Mouse (Mus musculus): ENCODE data around the gene Haus7. TPM values are rescaled to one million over a fixed set of nuclear protein-coding genes. Genes with fewer than 3 reads are reported as not detected.
A peak's percentile ranks its signal among the peaks of the same experiment; 100 is the strongest.
"Not testable (repeated sequence)": the region's sequence is repeated elsewhere in the genome, so short reads cannot be mapped to it uniquely, and the experiment has no call there.

Gene Haus7
- 42.6 TPM for polyA plus RNA-seq (2012; fragmentation: generic; extraction: Trizol)
- long read RNA-seq, experiment 1, transcript Haus7-201 (10 exons, 1,380 nt) = major isoform, 41 of 51 reads
- long read RNA-seq, experiment 1, partial matches to known transcripts = 5 of 51 reads
- long read RNA-seq, experiment 1, other reads (novel, unspliced or antisense) = 3 of 51 reads
- long read RNA-seq, experiment 2, transcript Haus7-201 (10 exons, 1,380 nt) = major isoform, 50 of 54 reads
- long read RNA-seq, experiment 2, partial matches to known transcripts = 0 of 54 reads
- long read RNA-seq, experiment 2, other reads (novel, unspliced or antisense) = 3 of 54 reads

DNA sequence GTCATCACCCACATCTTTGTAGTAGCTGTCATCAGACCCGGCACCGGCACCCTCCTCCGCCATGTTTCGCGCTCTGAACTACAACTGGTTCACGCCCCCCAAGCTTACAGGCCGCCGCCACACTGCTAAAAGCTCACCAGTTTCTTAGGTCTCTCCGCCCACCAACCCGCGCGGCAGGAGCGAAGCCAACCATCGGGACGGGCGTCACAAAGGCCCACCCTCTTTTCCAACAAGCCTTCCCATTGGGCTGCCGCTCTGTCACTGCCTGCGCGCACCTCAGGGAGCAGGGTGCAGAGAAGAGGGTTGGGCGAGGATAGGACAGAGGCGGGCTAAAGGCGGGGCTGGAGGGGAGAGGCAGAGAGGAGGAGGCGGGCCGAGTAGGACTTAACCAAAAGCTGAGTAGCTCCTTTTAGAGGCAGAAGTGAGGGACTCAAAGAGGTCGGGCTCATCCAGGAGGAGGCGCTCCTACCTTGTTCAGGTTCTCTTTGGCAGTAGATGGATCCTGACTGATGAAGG, at the start of gene Haus7:
TSS of gene Haus7 (minus strand) at position 168 of the 516 bp plus-strand sequence.
- Histone ChIP-seq H3ac (ENCODE audit: control insufficient read depth, insufficient read length, low read depth) (peak within 1 kb of the TSS; percentile 10), H3K27me3 (ENCODE audit: control insufficient read depth, insufficient read depth, insufficient read length) (no peaks in the 10 kb centered on the region), H3K36me3 (ENCODE audit: control insufficient read depth, insufficient read depth) (peaks cover 3% of the 10 kb centered on the region), H3K79me3 (ENCODE audit: low read depth) (peaks cover 2% of the 10 kb centered on the region), H3K4me3 (ENCODE audit: insufficient read depth, poor library complexity, severe bottlenecking) (peak within 1 kb of the TSS; percentile 37), H3K79me2 (ENCODE audit: control insufficient read depth, insufficient read depth) (peaks cover 9% of the 10 kb centered on the region)
- peak; percentile 35 for TF ChIP-seq CTCF (IDR thresholded peaks at IDR 0.05; ENCODE audit: control insufficient read depth, insufficient read depth, insufficient read length)
- TF ChIP-seq FOSL1 (IDR thresholded peaks at IDR 0.05; ENCODE audit: insufficient read depth, low read length, poor library complexity, severe bottlenecking) = no peak
- no peak for TF ChIP-seq MYOD1 (IDR thresholded peaks at IDR 0.05; ENCODE audit: control insufficient read depth, insufficient read length, low read depth)
- peak; percentile 13 for TF ChIP-seq MAX (IDR thresholded peaks at IDR 0.05)
- TF ChIP-seq CEBPB (IDR thresholded peaks at IDR 0.05; ENCODE audit: low read depth) = no peak
- TF ChIP-seq MYOG (IDR thresholded peaks at IDR 0.05; ENCODE audit: control insufficient read depth, extremely low read depth, insufficient read length) = no peak
- TF ChIP-seq USF1 (IDR thresholded peaks at IDR 0.05; ENCODE audit: low read depth) = no peak

DNA sequence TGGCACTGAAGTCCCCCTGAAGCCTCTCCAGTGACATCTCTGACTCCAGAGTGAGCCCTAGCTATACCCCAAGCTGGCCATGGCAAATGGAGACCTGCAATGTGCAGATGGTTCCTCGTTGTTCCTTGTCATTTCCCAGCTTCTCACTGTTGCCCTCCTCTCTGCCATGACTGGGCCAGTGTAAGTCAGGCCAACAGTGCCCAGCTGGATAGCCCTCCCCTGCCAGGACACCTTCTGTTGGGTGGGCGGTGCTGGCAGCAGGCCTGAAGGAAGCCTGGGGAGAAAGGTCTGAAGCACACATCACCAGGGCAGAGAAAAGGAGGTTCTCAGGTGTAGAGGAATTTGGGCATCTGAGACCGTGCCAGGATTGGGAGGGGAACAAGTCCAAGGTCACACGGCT, 47.7 kb upstream of the Haus7 start:
- Histone ChIP-seq H3K36me3 (ENCODE audit: control insufficient read depth, insufficient read depth) (no peaks in the 10 kb centered on the region), H3ac (ENCODE audit: control insufficient read depth, insufficient read length, low read depth) (no peak overlapping the region), H3K4me3 (ENCODE audit: insufficient read depth, poor library complexity, severe bottlenecking) (no peak overlapping the region), H3K27me3 (ENCODE audit: control insufficient read depth, insufficient read depth, insufficient read length) (peaks cover 21% of the 10 kb centered on the region), H3K79me3 (ENCODE audit: low read depth) (no peaks in the 10 kb centered on the region), H3K79me2 (ENCODE audit: control insufficient read depth, insufficient read depth) (no peaks in the 10 kb centered on the region)
- TF ChIP-seq USF1 (IDR thresholded peaks at IDR 0.05; ENCODE audit: low read depth) (no peak), CTCF (IDR thresholded peaks at IDR 0.05; ENCODE audit: control insufficient read depth, insufficient read depth, insufficient read length) (no peak), CEBPB (IDR thresholded peaks at IDR 0.05; ENCODE audit: low read depth) (no peak), FOSL1 (IDR thresholded peaks at IDR 0.05; ENCODE audit: insufficient read depth, low read length, poor library complexity, severe bottlenecking) (no peak), MYOG (IDR thresholded peaks at IDR 0.05; ENCODE audit: control insufficient read depth, extremely low read depth, insufficient read length) (no peak), MAX (IDR thresholded peaks at IDR 0.05) (no peak)

GRCm38 (mm10) chrX:73505130-73505735, 46.4 kb upstream of the Haus7 start:
- TF ChIP-seq CEBPB (IDR thresholded peaks at IDR 0.05; ENCODE audit: low read depth) (no peak), USF1 (IDR thresholded peaks at IDR 0.05; ENCODE audit: low read depth) (no peak), MYOD1 (IDR thresholded peaks at IDR 0.05; ENCODE audit: control insufficient read depth, insufficient read length, low read depth) (no peak), FOSL1 (IDR thresholded peaks at IDR 0.05; ENCODE audit: insufficient read depth, low read length, poor library complexity, severe bottlenecking) (no peak), CTCF (IDR thresholded peaks at IDR 0.05; ENCODE audit: control insufficient read depth, insufficient read depth, insufficient read length) (no peak), MAX (IDR thresholded peaks at IDR 0.05) (no peak), MYOG (IDR thresholded peaks at IDR 0.05; ENCODE audit: control insufficient read depth, extremely low read depth, insufficient read length) (no peak)
- Histone ChIP-seq H3K79me2 (ENCODE audit: control insufficient read depth, insufficient read depth) (no peaks in the 10 kb centered on the region), H3ac (ENCODE audit: control insufficient read depth, insufficient read length, low read depth) (no peak overlapping the region), H3K36me3 (ENCODE audit: control insufficient read depth, insufficient read depth) (no peaks in the 10 kb centered on the region), H3K4me3 (ENCODE audit: insufficient read depth, poor library complexity, severe bottlenecking) (no peak overlapping the region), H3K79me3 (ENCODE audit: low read depth) (no peaks in the 10 kb centered on the region), H3K27me3 (ENCODE audit: control insufficient read depth, insufficient read depth, insufficient read length) (peaks cover 21% of the 10 kb centered on the region)

DNA sequence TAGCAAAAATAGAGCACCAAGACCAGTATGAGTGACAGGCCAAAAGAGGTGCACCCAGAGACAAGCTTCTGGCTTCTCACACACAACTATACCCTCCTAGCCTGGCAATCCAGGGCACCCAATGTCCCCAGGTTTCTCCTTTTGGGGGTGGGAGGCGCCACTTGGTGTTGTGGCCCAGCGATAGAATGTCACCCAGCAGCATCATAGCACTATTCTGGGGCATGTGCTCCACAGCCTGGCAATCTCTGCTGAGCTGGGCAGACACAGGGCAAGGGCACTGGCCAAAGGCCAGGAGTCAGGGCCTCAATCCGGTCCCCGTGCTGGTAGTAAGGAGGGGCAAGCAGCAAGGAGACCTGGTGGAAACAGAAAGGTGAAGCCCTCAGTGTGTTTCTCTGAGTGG, 37.9 kb upstream of the Haus7 start:
- H3K79me3 ChIP-seq (ENCODE audit: low read depth) = no peaks in the 10 kb centered on the region
- H3K36me3 ChIP-seq (ENCODE audit: control insufficient read depth, insufficient read depth) = peaks cover 28% of the 10 kb centered on the region
- H3ac ChIP-seq (ENCODE audit: control insufficient read depth, insufficient read length, low read depth) = no peak overlapping the region
- no peak for TF ChIP-seq CEBPB (IDR thresholded peaks at IDR 0.05; ENCODE audit: low read depth)
- no peak for TF ChIP-seq MAX (IDR thresholded peaks at IDR 0.05)
- no peak for TF ChIP-seq CTCF (IDR thresholded peaks at IDR 0.05; ENCODE audit: control insufficient read depth, insufficient read depth, insufficient read length)
- no peak for TF ChIP-seq FOSL1 (IDR thresholded peaks at IDR 0.05; ENCODE audit: insufficient read depth, low read length, poor library complexity, severe bottlenecking)
- no peak for TF ChIP-seq MYOD1 (IDR thresholded peaks at IDR 0.05; ENCODE audit: control insufficient read depth, insufficient read length, low read depth)
- TF ChIP-seq MYOG (IDR thresholded peaks at IDR 0.05; ENCODE audit: control insufficient read depth, extremely low read depth, insufficient read length) = no peak
- no peak for TF ChIP-seq USF1 (IDR thresholded peaks at IDR 0.05; ENCODE audit: low read depth)
- H3K27me3 ChIP-seq (ENCODE audit: control insufficient read depth, insufficient read depth, insufficient read length) = no peaks in the 10 kb centered on the region
- H3K4me3 ChIP-seq (ENCODE audit: insufficient read depth, poor library complexity, severe bottlenecking) = no peak overlapping the region
- H3K79me2 ChIP-seq (ENCODE audit: control insufficient read depth, insufficient read depth) = no peaks in the 10 kb centered on the region

DNA sequence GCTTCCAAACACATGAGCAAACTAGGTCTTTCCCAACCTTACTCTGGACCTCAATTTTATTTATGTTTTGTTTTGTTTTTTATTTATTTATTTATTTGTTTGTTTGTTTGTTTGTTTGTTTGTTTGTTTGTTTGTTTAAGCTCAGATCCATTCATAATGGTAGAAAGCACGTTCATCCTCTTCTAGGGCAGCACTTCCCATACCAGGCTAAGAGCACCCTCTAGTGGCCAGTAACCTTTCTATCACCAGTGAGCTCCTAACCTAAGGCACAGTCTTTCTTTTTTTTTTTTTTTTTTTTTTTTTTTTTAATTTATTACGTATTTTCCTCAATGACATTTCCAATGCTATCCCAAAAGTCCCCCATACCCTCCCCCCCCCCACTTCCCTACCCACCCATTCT, 34.7 kb upstream of the Haus7 start:
- peaks cover 33% of the 10 kb centered on the region for H3K36me3 ChIP-seq (ENCODE audit: control insufficient read depth, insufficient read depth)
- peak; percentile 24 for TF ChIP-seq CTCF (IDR thresholded peaks at IDR 0.05; ENCODE audit: control insufficient read depth, insufficient read depth, insufficient read length)
- not testable (repeated sequence) for H3K27me3 ChIP-seq (ENCODE audit: control insufficient read depth, insufficient read depth, insufficient read length); H3K4me3 ChIP-seq (ENCODE audit: insufficient read depth, poor library complexity, severe bottlenecking); H3ac ChIP-seq (ENCODE audit: control insufficient read depth, insufficient read length, low read depth); H3K79me2 ChIP-seq (ENCODE audit: control insufficient read depth, insufficient read depth); H3K79me3 ChIP-seq (ENCODE audit: low read depth)

Measured in C2C12 (cell line).